Mouse (Mus musculus) induced T-regulatory cell, adult 2 months (primary cell): Measurements from ENCODE around the gene Rab44.

ENCODE experiments used
- DNase-seq: peaks from one replicate; pipeline ENCODE4 v3.0.0-alpha.2; 2012; ENCODE audit warnings: low read depth

The Rab44 gene

GRCm38 (mm10) chr17:29135066-29135465 lies 21.1 kb downstream of the Rab44 start:
- no peak for DNase-seq

DNA sequence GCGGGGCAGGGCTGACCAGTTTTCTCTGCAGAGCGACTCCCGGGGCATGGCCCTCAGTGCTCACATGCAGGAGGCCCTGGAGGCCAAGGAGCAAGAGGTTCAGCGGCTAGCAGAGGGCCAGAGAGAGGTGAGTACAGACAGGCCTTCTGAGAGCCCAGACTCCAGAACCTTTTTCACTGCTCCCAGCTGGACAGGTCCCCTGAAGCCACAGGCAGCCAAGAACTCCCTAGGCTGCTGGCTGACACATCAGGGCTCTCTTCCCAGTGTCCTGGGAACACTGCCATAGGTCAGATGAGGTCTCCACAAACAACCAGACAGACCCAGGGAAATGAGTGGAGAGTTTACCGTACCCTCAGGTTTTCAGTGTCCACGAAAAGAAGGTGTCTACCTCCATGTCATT lies 22.3 kb downstream of the Rab44 start:
- DNase-seq = no peak

GRCm38 (mm10) chr17:29137906-29138305 lies 24.0 kb downstream of the Rab44 start:
- no peak for DNase-seq

DNA sequence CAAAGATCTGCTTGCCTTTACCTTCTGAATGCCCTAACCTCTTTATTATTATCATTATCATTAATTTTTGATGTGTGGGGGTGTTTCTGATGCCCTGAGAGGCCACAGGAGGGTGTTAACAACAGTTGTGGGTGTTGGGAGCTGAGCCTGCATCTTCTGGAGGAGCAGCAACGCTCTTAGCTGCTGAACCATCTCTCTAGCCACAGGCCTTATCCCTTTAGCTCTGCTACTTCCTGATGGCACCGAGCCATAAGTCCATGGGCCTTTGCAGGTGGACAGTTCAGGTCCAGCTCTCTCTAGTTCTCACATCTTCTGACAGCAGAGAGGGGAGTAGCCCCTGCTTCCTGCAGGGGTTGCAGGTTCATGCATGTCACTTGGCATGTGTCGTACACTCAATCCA lies 27.6 kb downstream of the Rab44 start:
- DNase-seq = no peak

DNA sequence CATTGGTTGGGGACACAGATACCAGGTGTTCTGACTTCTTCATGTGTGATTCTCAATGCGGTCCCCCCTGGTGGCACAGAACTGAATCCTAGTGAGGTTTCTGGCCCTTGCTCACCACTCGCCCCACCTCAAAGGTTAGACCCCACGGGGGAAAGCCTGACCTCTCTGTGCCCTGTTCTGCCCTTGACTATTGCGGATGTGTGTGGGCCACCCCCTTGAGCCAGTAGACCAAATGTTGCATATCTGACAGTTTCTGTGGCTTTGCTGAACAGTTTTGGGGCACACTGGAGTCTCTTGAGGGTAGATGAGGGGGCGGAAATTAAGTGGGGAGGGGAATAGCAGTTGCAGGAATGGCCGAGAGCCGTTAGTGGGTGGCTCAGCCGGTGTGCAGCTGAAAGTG lies 29.3 kb downstream of the Rab44 start:
- peak; percentile 32 for DNase-seq

- DNase-seq = no peak
Measured at GRCm38 (mm10) chr17:29145101-29145500, 31.2 kb downstream of the Rab44 start.

GRCm38 (mm10) chr17:29147273-29147672 lies 33.3 kb downstream of the Rab44 start:
- DNase-seq = no peak

- no peak for DNase-seq
Measured at GRCm38 (mm10) chr17:29147773-29148172, 33.8 kb downstream of the Rab44 start.

DNA sequence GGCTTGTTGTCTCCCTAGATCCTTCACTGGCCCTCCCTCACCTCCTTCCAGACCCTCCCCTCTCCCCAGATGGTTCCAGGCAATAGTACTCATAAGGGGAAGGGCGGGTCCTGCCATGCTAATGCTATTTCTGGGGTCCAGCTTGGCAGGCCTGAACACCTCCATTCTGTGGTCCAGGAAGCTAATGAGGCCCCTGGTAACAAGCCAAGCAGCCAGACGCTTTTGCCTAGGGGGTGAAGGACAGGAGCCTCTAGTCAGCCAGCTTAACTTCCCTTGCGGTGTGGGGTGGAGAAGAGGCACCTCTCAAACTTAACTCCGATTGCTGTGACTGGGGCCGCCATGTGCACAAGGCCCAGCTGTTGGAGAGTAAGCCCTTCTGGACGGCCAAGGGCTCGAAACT lies 35.8 kb downstream of the Rab44 start:
- DNase-seq = no peak

- no peak for DNase-seq
Measured at GRCm38 (mm10) chr17:29152547-29152946, 38.6 kb downstream of the Rab44 start.

- no peak for DNase-seq
Measured at GRCm38 (mm10) chr17:29154247-29154646, 40.3 kb downstream of the Rab44 start.

GRCm38 (mm10) chr17:29155355-29156135 lies 41.6 kb downstream of the Rab44 start:
- peak; percentile 50 for DNase-seq

DNA sequence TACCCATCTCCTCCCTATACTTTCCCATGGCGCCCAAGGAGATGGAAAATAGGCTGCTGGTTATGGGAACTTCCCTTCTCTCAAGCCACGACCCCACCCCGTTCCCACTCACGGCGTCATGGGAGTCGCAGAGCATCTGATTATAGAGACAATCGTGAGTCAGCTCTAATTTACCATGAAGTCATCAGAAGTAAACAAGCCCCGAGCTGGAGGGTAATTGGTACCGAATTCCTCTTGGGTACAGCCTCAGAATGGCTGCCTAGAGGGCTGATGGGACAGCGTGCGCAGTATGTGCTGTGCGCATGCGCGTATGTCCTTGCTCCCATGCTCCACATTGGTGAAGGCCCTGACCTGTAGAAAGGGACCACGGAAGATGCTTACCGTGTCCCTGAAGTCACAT lies 42.5 kb downstream of the Rab44 start:
- DNase-seq = no peak

DNA sequence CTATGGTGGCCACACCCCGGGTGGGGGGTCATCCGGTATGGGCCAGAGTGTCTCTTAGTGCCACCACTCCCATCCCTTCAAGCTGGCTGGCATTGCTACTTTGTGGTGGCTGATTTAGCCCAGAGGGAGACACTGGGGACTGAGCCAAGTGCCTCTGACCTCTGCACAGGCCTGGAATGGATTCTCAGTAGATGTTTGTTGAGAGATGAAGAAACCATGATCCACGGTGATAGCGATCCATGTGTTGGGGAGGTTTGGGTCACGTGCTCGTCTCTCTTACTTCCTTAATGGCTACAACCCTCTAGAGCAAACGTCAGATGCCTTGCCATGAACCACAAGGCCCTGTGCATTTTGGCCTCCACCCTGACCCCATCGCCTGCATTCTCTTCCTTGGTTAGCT lies 42.9 kb downstream of the Rab44 start:
- no peak for DNase-seq

GRCm38 (mm10) chr17:29158899-29159298 lies 45.0 kb downstream of the Rab44 start:
- DNase-seq = no peak

DNA sequence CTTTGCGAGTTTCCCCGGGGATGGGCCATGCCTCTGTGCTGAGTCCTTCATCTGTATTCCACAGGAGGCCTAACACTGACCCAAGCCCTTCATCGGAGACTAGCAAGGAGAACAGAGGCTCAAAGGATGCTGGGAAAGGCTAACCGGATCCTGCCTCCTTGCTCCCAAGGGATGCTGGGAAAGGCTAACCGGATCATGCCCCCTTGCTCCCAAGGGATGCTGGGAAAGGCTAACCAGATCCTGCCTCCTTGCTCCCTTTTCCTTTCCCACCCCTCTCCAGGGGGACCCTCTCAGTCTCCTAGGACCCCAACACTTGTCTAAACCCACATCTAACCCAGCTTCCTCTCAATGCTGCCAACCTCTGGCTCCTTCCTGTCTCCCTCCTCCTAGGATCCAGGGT lies 45.4 kb downstream of the Rab44 start:
- DNase-seq = no peak

DNA sequence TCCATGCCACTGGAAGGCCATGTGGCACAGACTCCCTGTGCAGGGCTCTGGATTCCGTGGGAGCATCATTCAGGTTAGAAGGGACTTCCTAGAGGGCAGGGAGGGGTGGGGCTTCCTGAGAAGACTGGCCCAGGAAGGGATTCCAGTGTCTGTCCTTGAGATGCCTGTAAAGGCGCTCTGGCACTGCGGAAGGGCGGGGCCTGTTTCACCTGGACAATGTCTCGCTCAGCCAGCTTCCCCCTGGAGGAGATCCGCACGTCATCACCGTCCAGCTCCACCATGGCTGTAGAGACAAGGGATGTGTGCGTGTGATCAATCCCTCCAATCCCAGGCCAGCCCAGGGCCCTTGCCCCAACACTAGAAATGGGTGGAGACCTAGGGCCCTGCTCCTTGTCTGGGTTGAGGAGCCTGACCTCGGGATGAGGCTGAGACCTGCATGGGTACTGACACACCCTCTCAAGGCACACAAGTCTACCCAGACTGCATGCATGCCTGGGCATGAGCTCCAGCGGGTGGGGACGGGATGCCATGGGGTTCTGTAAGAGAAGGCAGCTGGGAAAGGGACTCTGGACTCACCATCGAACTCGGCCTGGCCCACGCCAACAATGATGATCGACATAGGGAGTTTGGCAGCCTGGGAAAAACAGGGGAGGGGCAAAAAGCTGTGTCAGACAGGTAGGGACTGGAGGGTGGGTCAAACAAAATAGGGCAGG lies 46.0 kb downstream of the Rab44 start:
- no peak for DNase-seq

DNA sequence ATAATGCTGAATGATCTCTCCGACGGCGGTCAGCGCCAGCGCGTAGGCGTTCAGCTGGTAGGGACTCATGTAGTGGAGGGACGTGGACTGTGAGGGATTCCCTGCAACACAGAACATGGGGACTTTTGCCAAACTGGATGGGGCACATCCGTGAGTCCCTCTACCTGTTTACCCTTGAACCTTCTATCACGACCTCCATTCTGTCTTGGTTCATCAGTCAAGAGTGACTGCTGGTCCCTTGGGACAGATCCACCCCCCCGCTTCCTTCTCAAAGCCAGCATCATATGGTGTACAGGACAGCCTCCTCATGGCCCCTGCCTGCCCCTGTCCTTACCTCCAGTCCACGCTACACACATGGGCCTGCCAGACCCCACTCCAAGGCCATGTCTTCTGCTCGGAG lies 48.4 kb downstream of the Rab44 start:
- DNase-seq = no peak

GRCm38 (mm10) chr17:29164469-29165111 lies 50.6 kb downstream of the Rab44 start:
- DNase-seq = no peak

DNA sequence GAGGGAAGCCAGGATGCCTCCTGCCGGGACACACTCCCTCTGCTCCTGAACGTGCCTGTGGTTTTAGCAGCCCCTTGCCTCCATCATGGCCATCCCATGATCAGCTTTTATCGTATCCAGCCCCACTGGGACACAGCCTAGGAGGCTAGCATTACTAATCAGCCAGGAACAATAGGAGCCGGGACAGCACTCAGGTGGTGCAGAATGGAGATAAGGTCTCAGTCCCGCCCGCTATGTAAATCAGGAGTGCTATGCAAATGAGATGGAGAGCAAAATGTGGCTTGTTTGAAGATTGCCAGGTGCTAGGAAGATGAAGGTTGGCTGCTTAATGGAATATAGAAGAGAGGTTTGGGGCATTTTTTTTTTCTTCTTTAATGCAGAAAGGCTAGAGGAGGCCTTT lies 51.5 kb downstream of the Rab44 start:
- DNase-seq = peak; percentile 45

DNA sequence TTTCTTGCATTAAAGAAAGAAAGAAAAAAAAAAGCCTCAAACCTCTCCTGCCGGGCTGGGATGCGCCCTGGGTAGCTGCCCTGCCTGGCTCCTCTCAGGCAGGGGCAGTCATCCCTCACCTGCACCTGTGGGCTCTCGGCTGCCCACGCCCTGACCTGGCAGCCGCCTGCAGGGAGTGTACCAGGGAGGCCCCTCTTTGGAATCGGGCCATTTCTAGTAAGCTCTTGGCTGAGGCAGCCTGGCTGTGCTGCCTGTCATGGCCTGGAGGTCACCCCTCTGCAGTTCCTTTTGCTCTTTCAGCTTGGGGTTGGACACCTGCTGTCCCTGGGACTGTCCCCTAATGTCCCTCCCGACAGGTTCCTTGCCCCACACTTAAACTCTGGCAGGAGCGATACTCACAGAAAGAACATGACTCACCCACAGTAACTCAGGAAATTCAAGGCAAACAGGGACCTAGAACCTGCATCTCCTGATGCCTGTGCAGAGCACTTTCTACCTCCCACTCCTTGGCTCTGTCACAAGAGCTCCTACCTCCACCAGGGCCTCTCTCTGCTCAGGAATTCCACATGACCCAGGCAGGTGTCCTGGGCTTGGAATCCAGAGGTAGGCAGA lies 52.1 kb downstream of the Rab44 start:
- DNase-seq = no peak

DNA sequence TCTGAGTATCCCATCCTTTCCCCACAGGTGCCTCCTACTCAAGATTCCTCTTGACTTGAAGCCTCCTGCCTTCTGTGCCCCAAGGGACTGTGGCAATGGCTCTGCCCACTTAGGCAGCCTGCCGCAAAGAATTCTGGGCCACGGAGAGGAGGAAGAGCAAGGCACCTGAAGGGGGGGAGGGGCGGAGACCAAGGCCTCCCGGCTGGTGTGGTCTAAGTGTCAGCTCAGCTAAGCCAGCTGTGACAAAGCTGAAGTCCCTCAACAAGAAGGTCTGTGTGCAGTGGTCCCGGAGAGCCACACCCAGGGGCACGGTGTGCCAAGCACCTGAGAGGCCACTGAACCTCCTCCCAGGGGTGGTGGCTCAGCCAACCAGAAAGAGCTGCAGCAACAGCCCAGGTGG lies 53.4 kb downstream of the Rab44 start:
- peak; percentile 55 for DNase-seq

GRCm38 (mm10) chr17:29168438-29168837 lies 54.5 kb downstream of the Rab44 start:
- no peak for DNase-seq
